Mouse (Mus musculus): Measurements from ENCODE around the gene Snrnp25.

Snrnp25 gene

GRCm38 (mm10) chr11:32224468-32225139 lies 19.4 kb downstream of the Snrnp25 start:
- no peak for DNase-seq (ENCODE audit: low read depth)

- DNase-seq (ENCODE audit: low read depth): no peak
Observed at GRCm38 (mm10) chr11:32225222-32226104, 20.2 kb downstream of the Snrnp25 start.

GRCm38 (mm10) chr11:32226124-32226871 lies 21.1 kb downstream of the Snrnp25 start, which contains the start of gene Mpg:
Gene Mpg, plus strand, starts transcription at chr11:32226505.
- peak; percentile 81 for DNase-seq (ENCODE audit: low read depth)

DNA sequence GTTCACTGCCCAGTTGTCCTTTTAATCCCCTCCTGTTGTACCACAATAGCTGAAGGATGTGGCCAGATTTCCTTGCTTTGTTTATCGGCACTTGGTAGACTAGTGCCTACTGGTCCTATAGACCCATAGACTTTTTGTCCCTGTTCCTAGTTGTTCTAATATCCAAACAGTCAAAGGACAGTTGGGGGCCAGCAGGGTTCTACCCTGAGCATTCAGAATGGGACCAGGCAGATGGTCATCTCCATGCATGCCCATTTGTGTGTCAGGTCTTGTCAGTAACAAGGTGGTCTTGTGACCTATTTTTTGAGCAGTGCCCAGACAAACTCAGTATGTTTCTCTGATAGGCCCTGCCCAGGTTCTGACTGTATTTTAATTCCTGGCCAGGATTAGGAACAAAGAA lies 21.8 kb downstream of the Snrnp25 start:
- no peak for DNase-seq (ENCODE audit: low read depth)

GRCm38 (mm10) chr11:32227555-32227954 lies 22.3 kb downstream of the Snrnp25 start:
- no peak for DNase-seq (ENCODE audit: low read depth)

- DNase-seq (ENCODE audit: low read depth): no peak
Observed at GRCm38 (mm10) chr11:32228292-32228845, 23.2 kb downstream of the Snrnp25 start.

DNA sequence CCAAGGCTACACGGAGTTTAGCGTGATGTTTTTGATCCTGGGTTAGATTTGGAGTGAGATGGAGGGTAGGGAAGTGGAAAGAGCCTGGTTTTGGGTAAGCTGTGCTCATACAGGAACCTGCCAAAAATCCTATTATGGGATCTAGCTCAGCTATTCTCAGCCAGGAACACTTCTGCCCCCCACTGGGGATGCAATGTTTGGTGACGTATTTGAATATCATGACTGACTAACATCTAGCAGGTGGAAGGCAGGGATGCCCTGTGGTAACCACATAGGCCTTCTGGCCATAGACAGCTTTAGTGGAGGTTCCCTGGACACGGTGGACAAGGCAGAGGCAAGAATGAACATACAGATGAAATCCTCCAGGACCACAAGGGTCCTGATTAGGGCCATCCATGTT lies 25.0 kb downstream of the Snrnp25 start:
- no peak for DNase-seq (ENCODE audit: low read depth)

GRCm38 (mm10) chr11:32231125-32231524 lies 25.9 kb downstream of the Snrnp25 start:
- no peak for DNase-seq (ENCODE audit: low read depth)

- DNase-seq (ENCODE audit: low read depth): no peak
Observed at GRCm38 (mm10) chr11:32232848-32233247, 27.6 kb downstream of the Snrnp25 start.

DNA sequence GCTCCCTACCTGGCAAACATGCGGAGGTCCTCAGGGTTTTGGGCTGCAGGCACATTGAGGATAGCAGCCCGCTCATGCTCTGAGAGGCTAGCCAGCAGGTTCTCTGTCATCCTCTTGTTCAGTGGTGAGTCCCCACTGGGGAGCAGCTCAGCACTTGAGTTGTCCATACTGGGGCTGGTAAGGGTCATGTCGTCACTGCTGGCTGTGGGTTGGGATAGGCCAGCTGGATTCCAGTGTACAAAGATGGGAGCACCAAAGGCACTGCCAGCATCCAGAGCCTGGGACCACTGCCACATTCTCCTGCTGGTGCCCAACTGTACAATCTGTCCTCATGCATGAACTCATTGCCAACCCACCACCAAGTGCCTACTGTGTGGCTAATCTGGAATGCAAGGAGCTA lies 28.7 kb downstream of the Snrnp25 start:
- no peak for DNase-seq (ENCODE audit: low read depth)

DNA sequence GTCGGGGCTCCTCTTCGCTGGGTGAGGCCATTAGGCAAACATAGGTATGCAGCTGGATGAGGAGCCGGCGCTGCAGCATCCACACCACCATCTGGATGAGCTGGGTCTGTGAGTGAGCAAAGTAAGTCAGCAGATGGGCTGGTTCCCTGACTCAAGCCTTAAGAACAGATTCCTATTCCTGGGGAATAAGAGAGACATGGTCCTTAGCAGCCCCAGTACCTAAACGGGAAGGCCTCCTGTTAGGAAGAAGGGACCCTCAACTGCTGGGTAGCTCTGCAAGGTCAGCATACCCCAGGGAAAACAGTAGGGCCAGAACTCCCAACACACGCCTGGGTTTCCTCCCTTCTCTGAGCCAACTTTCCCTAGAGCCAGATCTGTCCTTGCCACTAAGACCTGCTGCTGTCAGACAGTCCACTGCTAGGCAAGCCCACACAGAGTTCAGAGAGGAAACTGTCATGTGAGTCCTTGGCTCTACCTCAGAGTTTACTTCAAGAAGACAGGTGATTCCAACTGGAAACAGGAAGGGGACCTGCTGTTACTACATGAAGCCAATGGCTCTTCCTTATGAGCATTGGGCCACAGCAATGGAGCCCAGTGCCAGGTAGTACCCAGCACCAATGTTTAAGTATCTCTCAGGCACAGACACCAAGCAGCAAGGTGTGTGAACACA lies 29.7 kb downstream of the Snrnp25 start:
- DNase-seq (ENCODE audit: low read depth): no peak

DNA sequence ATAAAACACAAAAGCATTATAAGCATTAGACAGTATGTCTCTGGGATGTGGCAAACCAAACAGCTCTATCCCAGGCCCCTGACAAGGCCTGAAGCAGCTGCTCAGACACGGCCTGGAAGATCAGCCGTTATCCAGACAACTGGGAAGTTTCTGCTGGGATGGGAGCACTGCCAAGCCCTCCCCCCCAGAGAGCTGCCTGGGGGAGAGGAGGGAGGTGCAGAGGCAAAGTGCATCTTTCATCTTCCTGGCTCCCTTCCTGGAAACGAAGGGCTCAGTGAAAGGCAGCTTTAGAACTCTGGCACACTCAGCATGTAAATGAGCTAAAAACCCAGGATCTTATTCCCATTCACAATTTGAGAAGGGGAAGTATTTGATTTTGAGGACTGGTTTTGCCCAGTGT lies 30.4 kb downstream of the Snrnp25 start:
- DNase-seq (ENCODE audit: low read depth): no peak

- DNase-seq (ENCODE audit: low read depth): no peak
Observed at GRCm38 (mm10) chr11:32236132-32236531, 30.9 kb downstream of the Snrnp25 start.

GRCm38 (mm10) chr11:32236712-32237410 lies 31.6 kb downstream of the Snrnp25 start:
- no peak for DNase-seq (ENCODE audit: low read depth)

GRCm38 (mm10) chr11:32237411-32237795 lies 32.2 kb downstream of the Snrnp25 start:
- DNase-seq (ENCODE audit: low read depth): no peak

DNA sequence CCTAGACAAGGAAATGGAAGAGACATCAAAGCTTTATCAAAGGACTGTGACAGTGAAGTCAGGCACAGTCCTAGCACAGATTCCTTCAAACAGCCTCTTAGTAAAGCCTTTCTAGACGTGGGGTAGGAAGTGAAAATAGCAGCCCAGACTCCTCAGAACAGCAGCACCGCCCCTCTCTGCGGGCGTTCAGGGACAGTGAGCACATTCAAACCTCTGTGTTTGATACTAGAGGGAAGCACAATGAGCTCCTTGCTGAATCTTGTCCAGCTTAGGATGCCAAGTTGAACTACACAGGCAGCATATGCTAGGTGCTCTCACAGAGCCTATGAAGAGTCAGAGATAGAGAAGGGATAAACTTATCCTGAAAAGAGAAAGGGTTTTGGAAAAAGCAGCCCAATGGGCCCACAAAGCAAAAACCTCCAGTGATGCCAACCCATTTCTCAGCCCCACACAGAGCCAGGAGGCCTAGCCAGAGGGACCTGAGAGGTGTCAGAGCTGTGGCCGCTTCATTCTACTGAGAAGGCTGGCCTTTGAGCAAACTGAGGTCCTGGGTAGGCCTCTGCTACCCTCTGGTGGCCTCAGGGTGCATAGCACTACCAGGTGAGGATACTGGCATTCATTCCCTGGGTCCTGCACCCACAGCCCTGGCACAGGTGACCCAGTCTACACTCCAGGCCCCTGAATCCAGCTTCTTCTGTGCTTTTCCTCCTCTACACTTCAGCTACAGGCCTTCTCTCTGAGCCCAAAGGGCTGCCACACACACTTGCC lies 33.1 kb downstream of the Snrnp25 start:
- DNase-seq (ENCODE audit: low read depth): no peak

DNA sequence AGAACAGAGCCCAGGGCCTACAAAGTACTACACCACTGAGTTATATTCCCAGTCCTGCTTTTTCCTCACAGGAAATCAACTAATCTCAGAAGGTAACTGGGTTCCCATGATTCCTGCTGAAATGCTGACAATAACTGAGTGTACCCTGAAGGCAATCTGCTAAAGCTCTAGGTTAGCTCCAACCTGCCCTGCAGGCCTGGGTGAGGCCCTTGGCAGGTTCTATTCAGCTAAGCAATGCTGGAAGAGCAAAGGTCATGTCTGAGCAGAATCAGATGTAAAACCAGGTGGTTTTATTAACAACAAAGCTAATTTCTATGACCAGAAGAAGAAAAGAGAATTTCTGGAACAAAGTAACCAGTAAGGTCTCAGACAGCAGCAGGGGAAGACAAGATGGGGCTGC lies 36.2 kb downstream of the Snrnp25 start:
- no peak for DNase-seq (ENCODE audit: low read depth)

GRCm38 (mm10) chr11:32242209-32242608 lies 37.0 kb downstream of the Snrnp25 start:
- no peak for DNase-seq (ENCODE audit: low read depth)

DNA sequence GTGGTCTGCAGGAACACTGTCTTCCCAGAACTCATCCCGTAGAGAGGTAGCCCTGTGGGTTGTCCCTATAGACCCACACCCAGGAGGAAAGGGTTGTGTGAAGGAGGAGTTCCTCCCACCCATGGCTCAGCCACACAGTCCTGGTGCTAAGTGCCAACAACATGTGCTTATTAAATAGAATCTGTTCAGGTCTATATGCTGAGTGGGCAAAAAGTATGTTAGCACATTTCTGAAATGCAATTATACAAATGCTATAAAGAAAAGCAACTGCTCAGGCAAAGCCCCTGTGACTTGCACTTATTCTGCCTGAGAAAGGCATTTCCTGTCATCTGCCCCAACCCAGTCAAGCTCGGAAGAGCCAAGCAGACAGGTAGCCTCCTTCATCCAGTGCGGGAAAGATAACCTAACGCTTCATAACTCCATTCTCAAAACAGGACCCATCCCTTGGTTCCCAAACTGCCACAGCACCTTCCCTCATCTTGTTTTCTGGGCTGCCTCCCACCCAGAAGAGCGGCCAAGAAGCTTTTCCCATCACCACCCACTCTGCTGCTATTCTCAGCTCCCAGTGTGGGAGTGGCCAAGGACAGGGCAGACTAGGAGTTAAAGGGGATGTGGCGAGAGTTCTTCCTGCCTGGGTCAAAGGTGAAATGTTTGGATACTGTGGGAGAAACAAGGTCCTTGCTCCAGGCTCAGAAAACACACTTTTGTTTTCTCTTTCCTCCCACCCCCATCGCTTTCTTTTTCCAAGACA lies 38.2 kb downstream of the Snrnp25 start:
- no peak for DNase-seq (ENCODE audit: low read depth)

DNA sequence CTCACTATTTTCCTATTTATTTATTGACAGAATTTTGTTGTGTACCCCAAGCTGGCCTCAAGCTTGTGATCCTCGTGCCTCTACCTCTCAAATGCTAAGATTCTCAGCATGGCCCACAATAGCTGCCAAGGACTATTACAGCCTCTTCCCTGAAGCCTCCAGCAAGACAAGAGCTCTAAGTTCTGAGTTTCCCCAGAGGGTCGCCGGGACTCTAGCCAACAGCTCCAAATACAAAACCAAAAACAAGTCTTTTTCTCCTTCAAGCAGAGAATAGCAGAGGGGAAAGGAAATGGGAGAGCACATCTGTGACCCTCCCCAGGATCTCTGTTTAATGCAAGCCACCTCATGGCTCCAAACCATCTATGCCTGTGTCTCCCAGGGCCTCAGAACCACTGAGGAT lies 38.8 kb downstream of the Snrnp25 start:
- no peak for DNase-seq (ENCODE audit: low read depth)

Data from c-Kit-positive CD71-positive TER-119-negative erythroid progenitor cells, embryonic 14.5 days (primary cell).